Mouse (Mus musculus): ENCODE results near the gene Dcaf7. TPM values are rescaled to one million over a fixed set of nuclear protein-coding genes. Genes with fewer than 3 reads are reported as not detected.

Dcaf7 gene
- polyA plus RNA-seq, 1 experiment, result 16.9 TPM

- TF ChIP-seq POLR2A (IDR thresholded peaks at IDR 0.05; ENCODE audit: borderline replicate concordance, control insufficient read depth, low read depth, low read length) (no peak), CTCF (IDR thresholded peaks at IDR 0.05; ENCODE audit: control insufficient read depth, insufficient read depth, low read length) (no peak)
- WGBS, result 54% methylated on average over 5 of the region's 5 CpGs
- no peak overlapping the region for H3K4me3 ChIP-seq (replicated peaks; ENCODE audit: control insufficient read depth, low read depth, low read length)
- H3K4me1 ChIP-seq (ENCODE audit: control insufficient read depth, insufficient read depth, low read length), result no peaks in the 10 kb centered on the region; the same call in 1 of the 2 replicates
- H3K27ac ChIP-seq (ENCODE audit: control insufficient read depth, insufficient read depth, low read depth, low read length, poor library complexity), result no peak overlapping the region
Observed at GRCm38 (mm10) chr11:106005970-106006369, 30.7 kb upstream of the Dcaf7 start.

GRCm38 (mm10) chr11:106007821-106008220 lies 28.9 kb upstream of the Dcaf7 start, which contains the start of gene Kcnh6:
Kcnh6 (plus strand) TSS chr11:106008124.
- TF ChIP-seq CTCF (IDR thresholded peaks at IDR 0.05; ENCODE audit: control insufficient read depth, insufficient read depth, low read length), result no peak
- no peak for TF ChIP-seq POLR2A (IDR thresholded peaks at IDR 0.05; ENCODE audit: borderline replicate concordance, control insufficient read depth, low read depth, low read length)
- H3K27ac ChIP-seq (ENCODE audit: control insufficient read depth, insufficient read depth, low read depth, low read length, poor library complexity), result no peak within 1 kb of the TSS
- 1% methylated on average over 25 of the region's 25 CpGs for WGBS
- H3K4me3 ChIP-seq (replicated peaks; ENCODE audit: control insufficient read depth, low read depth, low read length), result no peak within 1 kb of the TSS
- H3K4me1 ChIP-seq (ENCODE audit: control insufficient read depth, insufficient read depth, low read length), result no peaks in the 10 kb centered on the region; the same call in 1 of the 2 replicates

- H3K4me1 ChIP-seq (ENCODE audit: control insufficient read depth, insufficient read depth, low read length), result no peaks in the 10 kb centered on the region; the same call in 1 of the 2 replicates
- no peak overlapping the region for H3K4me3 ChIP-seq (replicated peaks; ENCODE audit: control insufficient read depth, low read depth, low read length)
- WGBS, result 56% methylated on average over 7 of the region's 7 CpGs
- no peak for TF ChIP-seq POLR2A (IDR thresholded peaks at IDR 0.05; ENCODE audit: borderline replicate concordance, control insufficient read depth, low read depth, low read length)
- TF ChIP-seq CTCF (IDR thresholded peaks at IDR 0.05; ENCODE audit: control insufficient read depth, insufficient read depth, low read length), result no peak
- no peak overlapping the region for H3K27ac ChIP-seq (ENCODE audit: control insufficient read depth, insufficient read depth, low read depth, low read length, poor library complexity)
Observed at GRCm38 (mm10) chr11:106012711-106013110, 24.0 kb upstream of the Dcaf7 start.

- no peak for TF ChIP-seq POLR2A (IDR thresholded peaks at IDR 0.05; ENCODE audit: borderline replicate concordance, control insufficient read depth, low read depth, low read length)
- TF ChIP-seq CTCF (IDR thresholded peaks at IDR 0.05; ENCODE audit: control insufficient read depth, insufficient read depth, low read length), result no peak
- Histone ChIP-seq H3K4me3 (replicated peaks; ENCODE audit: control insufficient read depth, low read depth, low read length) (no peak overlapping the region), H3K27ac (ENCODE audit: control insufficient read depth, insufficient read depth, low read depth, low read length, poor library complexity) (no peak overlapping the region), H3K4me1 (ENCODE audit: control insufficient read depth, insufficient read depth, low read length) (no peaks in the 10 kb centered on the region; the same call in 1 of the 2 replicates)
- WGBS, result 67% methylated on average over 11 of the region's 11 CpGs
Observed at GRCm38 (mm10) chr11:106013556-106014225, 23.0 kb upstream of the Dcaf7 start.

DNA sequence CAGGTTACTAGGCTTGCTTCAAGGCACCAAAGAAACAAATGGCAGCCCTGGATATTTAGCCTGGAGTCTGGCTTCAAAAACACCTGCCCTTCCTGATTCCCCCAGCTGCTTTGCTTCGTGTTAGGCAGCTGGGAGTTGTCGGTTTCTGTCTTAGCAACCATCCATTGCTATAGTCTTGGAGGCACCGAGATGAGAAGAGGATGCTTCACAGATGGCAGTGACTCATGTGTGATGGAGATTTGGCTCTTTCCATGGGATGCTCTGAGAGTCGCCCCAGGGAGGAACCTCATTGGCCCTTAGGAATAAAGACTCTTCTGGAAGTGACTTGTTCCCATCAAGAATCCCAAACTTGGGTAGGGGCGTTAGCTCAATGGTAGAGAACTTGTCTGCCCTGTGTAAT lies 20.2 kb upstream of the Dcaf7 start:
- TF ChIP-seq POLR2A (IDR thresholded peaks at IDR 0.05; ENCODE audit: borderline replicate concordance, control insufficient read depth, low read depth, low read length), result no peak
- TF ChIP-seq CTCF (IDR thresholded peaks at IDR 0.05; ENCODE audit: control insufficient read depth, insufficient read depth, low read length), result no peak
- H3K27ac ChIP-seq (ENCODE audit: control insufficient read depth, insufficient read depth, low read depth, low read length, poor library complexity), result no peak overlapping the region
- H3K4me3 ChIP-seq (replicated peaks; ENCODE audit: control insufficient read depth, low read depth, low read length), result no peak overlapping the region
- 67% methylated on average over 5 of the region's 5 CpGs for WGBS
- H3K4me1 ChIP-seq (ENCODE audit: control insufficient read depth, insufficient read depth, low read length), result no peaks in the 10 kb centered on the region

GRCm38 (mm10) chr11:106020051-106020763 lies 16.5 kb upstream of the Dcaf7 start:
- TF ChIP-seq POLR2A (IDR thresholded peaks at IDR 0.05; ENCODE audit: borderline replicate concordance, control insufficient read depth, low read depth, low read length) (no peak), CTCF (IDR thresholded peaks at IDR 0.05; ENCODE audit: control insufficient read depth, insufficient read depth, low read length) (no peak)
- WGBS, result 2% methylated on average over 50 of the region's 50 CpGs
- Histone ChIP-seq H3K27ac (ENCODE audit: control insufficient read depth, insufficient read depth, low read depth, low read length, poor library complexity) (no peak overlapping the region; the same call in 1 of the 2 replicates), H3K4me3 (replicated peaks; ENCODE audit: control insufficient read depth, low read depth, low read length) (no peak overlapping the region), H3K4me1 (ENCODE audit: control insufficient read depth, insufficient read depth, low read length) (no peaks in the 10 kb centered on the region)

DNA sequence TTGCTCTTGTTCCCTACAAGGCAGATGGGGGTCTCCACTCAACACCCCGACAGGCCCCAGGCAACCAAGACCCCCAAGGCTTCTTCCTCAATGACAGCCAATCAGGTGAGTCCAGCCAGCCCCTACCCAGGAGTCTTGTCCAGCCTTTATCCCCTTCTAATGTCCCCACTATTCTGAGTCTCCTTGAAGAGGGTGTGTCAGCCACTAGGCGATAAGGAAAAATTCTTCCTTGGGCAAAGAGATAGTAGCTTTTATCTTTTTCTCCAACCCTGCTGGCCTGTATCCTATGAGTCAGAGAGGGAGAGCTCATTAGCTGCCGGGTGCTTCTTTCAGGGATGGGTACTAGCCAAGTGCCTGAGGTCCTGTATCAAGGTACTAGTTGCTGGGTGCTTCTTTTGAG lies 10.9 kb upstream of the Dcaf7 start:
- no peaks in the 10 kb centered on the region for H3K4me1 ChIP-seq (ENCODE audit: control insufficient read depth, insufficient read depth, low read length)
- H3K4me3 ChIP-seq (replicated peaks; ENCODE audit: control insufficient read depth, low read depth, low read length), result no peak overlapping the region
- 56% methylated on average over 3 of the region's 3 CpGs for WGBS
- TF ChIP-seq CTCF (IDR thresholded peaks at IDR 0.05; ENCODE audit: control insufficient read depth, insufficient read depth, low read length) (no peak), POLR2A (IDR thresholded peaks at IDR 0.05; ENCODE audit: borderline replicate concordance, control insufficient read depth, low read depth, low read length) (no peak)
- no peak overlapping the region for H3K27ac ChIP-seq (ENCODE audit: control insufficient read depth, insufficient read depth, low read depth, low read length, poor library complexity)

- WGBS, result 26% methylated on average over 11 of the region's 11 CpGs
- no peak overlapping the region for H3K4me3 ChIP-seq (replicated peaks; ENCODE audit: control insufficient read depth, low read depth, low read length)
- no peaks in the 10 kb centered on the region for H3K4me1 ChIP-seq (ENCODE audit: control insufficient read depth, insufficient read depth, low read length)
Observed at GRCm38 (mm10) chr11:106026465-106027151, 10.1 kb upstream of the Dcaf7 start.

More at GRCm38 (mm10) chr11:106026465-106027151, 10.1 kb upstream of the Dcaf7 start:
- TF ChIP-seq POLR2A (IDR thresholded peaks at IDR 0.05; ENCODE audit: borderline replicate concordance, control insufficient read depth, low read depth, low read length) (no peak), CTCF (IDR thresholded peaks at IDR 0.05; ENCODE audit: control insufficient read depth, insufficient read depth, low read length) (peak; percentile 76)
- H3K27ac ChIP-seq (ENCODE audit: control insufficient read depth, insufficient read depth, low read depth, low read length, poor library complexity), result no peak overlapping the region
